Mouse (Mus musculus) ovary, adult 18-20 months (tissue): ENCODE data around the gene Rpl36.

Experiments
- DNase-seq: peaks from one replicate; pipeline ENCODE4 v3.0.0; 2022; ENCODE audit warnings: low spot score, mixed read lengths

The Rpl36 gene

GRCm38 (mm10) chr17:56654771-56655170 lies 41.6 kb downstream of the Rpl36 start:
- DNase-seq: no peak

GRCm38 (mm10) chr17:56655311-56655710 lies 42.1 kb downstream of the Rpl36 start:
- DNase-seq: peak; percentile 31

DNA sequence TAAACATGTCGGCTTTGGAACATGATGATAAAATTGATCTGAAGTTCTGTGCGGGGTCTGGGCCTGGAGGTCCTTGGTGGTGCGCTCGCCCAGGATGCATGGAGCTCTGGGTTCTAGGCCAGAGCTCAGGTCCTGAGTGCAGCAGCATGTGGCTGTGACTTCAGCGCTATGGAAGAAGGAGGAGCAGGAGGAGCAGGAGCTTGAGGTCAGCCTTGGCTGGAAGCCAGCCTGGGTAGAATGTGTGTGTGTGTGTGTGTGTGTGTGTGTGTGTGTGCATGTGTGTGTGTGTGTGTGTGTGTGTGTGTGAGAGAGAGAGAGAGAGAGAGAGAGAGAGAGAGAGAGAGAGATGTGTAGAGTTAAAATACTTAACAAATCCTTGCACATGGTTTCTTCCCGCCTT lies 43.0 kb downstream of the Rpl36 start:
- DNase-seq: no peak

DNA sequence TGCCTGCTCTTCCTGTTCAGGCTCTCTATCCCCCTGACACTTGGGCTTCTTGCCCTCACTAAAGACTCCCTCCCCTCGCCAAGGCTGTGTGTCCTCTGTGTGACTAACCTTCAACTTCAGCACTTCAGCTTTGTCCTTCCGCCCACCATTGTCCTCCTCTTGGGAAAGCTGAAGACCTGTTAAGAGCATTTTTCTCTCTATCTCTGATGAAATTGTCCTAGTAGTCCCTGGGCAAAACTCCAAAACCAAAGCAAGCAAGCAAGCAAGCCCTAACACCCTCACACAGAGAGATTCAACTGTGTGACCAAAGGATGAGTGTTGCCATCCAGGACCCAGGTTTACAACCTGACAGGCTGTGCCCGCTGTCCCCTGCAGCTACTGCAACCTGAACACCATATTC lies 50.4 kb downstream of the Rpl36 start:
- DNase-seq: no peak
